Mouse (Mus musculus) heart, embryonic 10.5 days (tissue): Measurements from ENCODE around the gene Anks1. TPM values are rescaled to one million over a fixed set of nuclear protein-coding genes. Genes with fewer than 3 reads are reported as not detected.

Experiments
- DNase-seq: peaks from one replicate; pipeline ENCODE4 v3.0.0-alpha.2; 2017; ENCODE audit warnings: low spot score
- H3K27ac ChIP-seq: fragments of 300-500 bp; sonication (generic); 2 replicates; pipeline ENCODE4 v1.5.1; 2016; ENCODE audit warnings: mild to moderate bottlenecking
- H3K27me3 ChIP-seq: fragments of 300-500 bp; sonication (generic); 2 replicates; pipeline ENCODE4 v1.6.1; 2016; ENCODE audit warnings: mild to moderate bottlenecking; ENCODE audit not compliant: poor library complexity, insufficient read depth, severe bottlenecking
- H3K36me3 ChIP-seq: fragments of 300-500 bp; sonication (generic); 2 replicates; pipeline ENCODE4 v1.6.1; 2016; ENCODE audit warnings: mild to moderate bottlenecking, moderate library complexity
- H3K4me1 ChIP-seq: fragments of 300-500 bp; sonication (generic); 2 replicates; pipeline ENCODE4 v1.6.1; 2016; ENCODE audit warnings: mild to moderate bottlenecking
- H3K4me3 ChIP-seq: fragments of 300-500 bp; sonication (generic); 2 replicates; pipeline ENCODE4 v1.5.1; 2016; ENCODE audit warnings: mild to moderate bottlenecking, moderate library complexity
- H3K9me3 ChIP-seq: fragments of 300-500 bp; sonication (generic); 2 replicates; pipeline ENCODE4 v1.6.1; 2016; ENCODE audit warnings: mild to moderate bottlenecking, moderate library complexity
- WGBS: fragments of 180-500 bp; shearing (Covaris S2); methylation state at CpG from one replicate; pipeline ENCODE4 v1.1.7; 2016; 5-methylcytosine and 5-hydroxymethylcytosine counted together
- polyA plus RNA-seq: library from polyadenylated mRNA; unstranded; fragments of >200 nt; fragmentation: Nextera tagmentation; extraction: Ambion mirVana; gene quantifications from 2 replicates; pipeline ENCODE4 v1.2.1, GENCODE M21; 2016

Anks1 gene
- polyA plus RNA-seq, 1 experiment from 2014 or later, result 10.4 TPM

- H3K4me3 ChIP-seq, result peak within 1 kb of the TSS; percentile 90
- H3K27me3 ChIP-seq, result no peaks in the 10 kb centered on the region
- H3K36me3 ChIP-seq, result peaks cover 12% of the 10 kb centered on the region
- H3K9me3 ChIP-seq, result no peaks in the 10 kb centered on the region
- WGBS, result 2% methylated on average over 52 of the region's 53 CpGs
- peaks cover 34% of the 10 kb centered on the region for H3K4me1 ChIP-seq
- peak; percentile 78 for DNase-seq
- H3K27ac ChIP-seq, result peak within 1 kb of the TSS; percentile 88
Measured at GRCm38 (mm10) chr17:27909622-27910500, 755 bp downstream of the Anks1 start, which contains the start of gene Taf11. TSS of gene Taf11 (minus strand) at chr17:27909844.

GRCm38 (mm10) chr17:27911371-27911770 is 2.3 kb downstream of the Anks1 start:
- Histone ChIP-seq H3K36me3 (peaks cover 6% of the 10 kb centered on the region; the same call in 1 of the 2 replicates), H3K4me1 (peaks cover 32% of the 10 kb centered on the region), H3K27me3 (no peaks in the 10 kb centered on the region), H3K9me3 (no peaks in the 10 kb centered on the region), H3K27ac (no peak overlapping the region), H3K4me3 (no peak overlapping the region)
- WGBS, result 88% methylated on average over 7 of the region's 7 CpGs
- DNase-seq, result no peak

- H3K9me3 ChIP-seq, result no peaks in the 10 kb centered on the region
- WGBS, result 80% methylated on average over 4 of the region's 4 CpGs
- H3K4me1 ChIP-seq, result peaks cover 28% of the 10 kb centered on the region
- H3K27me3 ChIP-seq, result no peaks in the 10 kb centered on the region
- no peak overlapping the region for H3K4me3 ChIP-seq
- H3K27ac ChIP-seq, result no peak overlapping the region
- H3K36me3 ChIP-seq, result peaks cover 6% of the 10 kb centered on the region; the same call in 1 of the 2 replicates
- no peak for DNase-seq
Measured at GRCm38 (mm10) chr17:27914742-27915141, 5.6 kb downstream of the Anks1 start.

GRCm38 (mm10) chr17:27916366-27916765 is 7.3 kb downstream of the Anks1 start:
- H3K27me3 ChIP-seq, result no peaks in the 10 kb centered on the region
- 69% methylated on average over 4 of the region's 4 CpGs for WGBS
- no peak overlapping the region for H3K27ac ChIP-seq
- no peaks in the 10 kb centered on the region for H3K9me3 ChIP-seq
- H3K4me1 ChIP-seq, result peaks cover 15% of the 10 kb centered on the region
- H3K36me3 ChIP-seq, result peaks cover 6% of the 10 kb centered on the region; the same call in 1 of the 2 replicates
- H3K4me3 ChIP-seq, result no peak overlapping the region
- no peak for DNase-seq

GRCm38 (mm10) chr17:27920676-27921075 is 11.6 kb downstream of the Anks1 start:
- Histone ChIP-seq H3K36me3 (no peaks in the 10 kb centered on the region), H3K27ac (no peak overlapping the region), H3K4me1 (peaks cover 13% of the 10 kb centered on the region; the same call in 1 of the 2 replicates), H3K4me3 (no peak overlapping the region), H3K27me3 (no peaks in the 10 kb centered on the region), H3K9me3 (no peaks in the 10 kb centered on the region)
- 83% methylated on average over 4 of the region's 4 CpGs for WGBS
- DNase-seq, result no peak

GRCm38 (mm10) chr17:27922174-27922712 is 13.1 kb downstream of the Anks1 start:
- H3K4me1 ChIP-seq, result peaks cover 21% of the 10 kb centered on the region; the same call in 1 of the 2 replicates
- no peak for DNase-seq
- WGBS, result 84% methylated on average over 11 of the region's 11 CpGs

GRCm38 (mm10) chr17:27925054-27925453 is 15.9 kb downstream of the Anks1 start:
- peaks cover 4% of the 10 kb centered on the region; the same call in 1 of the 2 replicates for H3K36me3 ChIP-seq
- WGBS, result 91% methylated on average over 4 of the region's 4 CpGs
- no peak overlapping the region for H3K27ac ChIP-seq
- H3K4me1 ChIP-seq, result peaks cover 8% of the 10 kb centered on the region; the same call in 1 of the 2 replicates
- H3K9me3 ChIP-seq, result no peaks in the 10 kb centered on the region
- H3K27me3 ChIP-seq, result no peaks in the 10 kb centered on the region
- DNase-seq, result no peak
- no peak overlapping the region for H3K4me3 ChIP-seq

More at GRCm38 (mm10) chr17:27922174-27922712, 13.1 kb downstream of the Anks1 start:
- H3K9me3 ChIP-seq, result no peaks in the 10 kb centered on the region
- no peaks in the 10 kb centered on the region for H3K36me3 ChIP-seq
- no peak overlapping the region for H3K27ac ChIP-seq
- no peaks in the 10 kb centered on the region for H3K27me3 ChIP-seq
- no peak overlapping the region for H3K4me3 ChIP-seq

GRCm38 (mm10) chr17:27925504-27925903 is 16.4 kb downstream of the Anks1 start:
- no peak overlapping the region for H3K27ac ChIP-seq
- no peaks in the 10 kb centered on the region for H3K9me3 ChIP-seq
- H3K4me3 ChIP-seq, result no peak overlapping the region
- DNase-seq, result no peak
- H3K36me3 ChIP-seq, result peaks cover 4% of the 10 kb centered on the region; the same call in 1 of the 2 replicates
- H3K27me3 ChIP-seq, result no peaks in the 10 kb centered on the region
- peaks cover 8% of the 10 kb centered on the region; the same call in 1 of the 2 replicates for H3K4me1 ChIP-seq
- 76% methylated on average over 7 of the region's 7 CpGs for WGBS

- Histone ChIP-seq H3K4me1 (peaks cover 8% of the 10 kb centered on the region; the same call in 1 of the 2 replicates), H3K27ac (no peak overlapping the region), H3K27me3 (no peaks in the 10 kb centered on the region), H3K4me3 (no peak overlapping the region), H3K9me3 (no peaks in the 10 kb centered on the region), H3K36me3 (peaks cover 8% of the 10 kb centered on the region; the same call in 1 of the 2 replicates)
- DNase-seq, result no peak
- 87% methylated on average over 5 of the region's 5 CpGs for WGBS
Measured at GRCm38 (mm10) chr17:27930291-27930690, 21.2 kb downstream of the Anks1 start.

GRCm38 (mm10) chr17:27931826-27932225 is 22.7 kb downstream of the Anks1 start:
- Histone ChIP-seq H3K9me3 (no peaks in the 10 kb centered on the region), H3K27me3 (no peaks in the 10 kb centered on the region), H3K36me3 (peaks cover 8% of the 10 kb centered on the region; the same call in 1 of the 2 replicates), H3K4me3 (no peak overlapping the region), H3K4me1 (no peaks in the 10 kb centered on the region), H3K27ac (no peak overlapping the region)
- 83% methylated on average over 4 of the region's 4 CpGs for WGBS
- DNase-seq, result no peak

- H3K4me3 ChIP-seq, result no peak overlapping the region
- H3K27ac ChIP-seq, result no peak overlapping the region
- DNase-seq, result no peak
- H3K9me3 ChIP-seq, result no peaks in the 10 kb centered on the region
- H3K27me3 ChIP-seq, result no peaks in the 10 kb centered on the region
- 89% methylated on average over 10 of the region's 10 CpGs for WGBS
- 0 out of 2 replicates have a peak, but pooled peaks cover 4% of the 10 kb centered on the region for H3K36me3 ChIP-seq
- peaks cover 22% of the 10 kb centered on the region for H3K4me1 ChIP-seq
Measured at GRCm38 (mm10) chr17:27934136-27934910, 25.2 kb downstream of the Anks1 start.

- DNase-seq, result no peak
- Histone ChIP-seq H3K27ac (no peak overlapping the region), H3K4me1 (peaks cover 30% of the 10 kb centered on the region), H3K27me3 (no peaks in the 10 kb centered on the region), H3K36me3 (0 out of 2 replicates have a peak, but pooled peaks cover 4% of the 10 kb centered on the region), H3K9me3 (no peaks in the 10 kb centered on the region), H3K4me3 (no peak overlapping the region)
- 79% methylated on average over 3 of the region's 3 CpGs for WGBS
Measured at GRCm38 (mm10) chr17:27935091-27935490, 26.0 kb downstream of the Anks1 start.
